Mouse (Mus musculus) lung, postnatal 0 days (tissue): ENCODE measurements at regions not wholly inside any gene's neighbourhood (a gene's known extent, or its start where the extent isn't known, plus 50 kb on each side); places are given as distances from the start of the nearest gene placed in this dataset.

ENCODE experiments used
- CTCF ChIP-seq: IDR thresholded peaks from 2 replicates; pipeline ENCODE4 v1.5.1; 2016; ENCODE audit warnings: antibody characterized with exemption, mild to moderate bottlenecking
- EP300 ChIP-seq: IDR thresholded peaks from 2 replicates; pipeline ENCODE4 v1.6.1; 2016; ENCODE audit warnings: antibody characterized with exemption, mild to moderate bottlenecking, control low read depth

DNA sequence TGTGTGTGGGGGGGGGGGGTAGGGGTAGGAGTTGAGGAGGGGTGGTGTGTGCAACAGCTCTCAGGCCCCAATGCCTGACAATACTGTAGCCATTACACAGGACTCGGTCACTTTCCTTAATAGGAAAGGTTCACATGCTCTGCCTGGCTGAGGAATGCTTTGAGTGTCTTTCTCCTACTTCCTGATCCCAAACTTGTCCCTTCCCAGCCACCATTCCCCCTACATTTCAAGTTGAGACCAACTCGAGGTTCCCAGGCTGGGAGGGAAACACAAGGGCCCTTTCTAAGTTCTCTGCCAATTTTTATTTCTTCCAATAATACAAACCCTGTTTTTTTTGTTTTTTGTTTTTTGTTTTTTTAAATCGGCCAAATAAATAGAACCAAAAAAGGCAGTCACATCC lies 264.6 kb downstream of the Gm45692 start:
- no peak for TF ChIP-seq CTCF
- no peak for TF ChIP-seq EP300
